Mouse (Mus musculus) heart, embryonic 14.5 days (tissue): ENCODE results near the gene Clstn3. TPM values are rescaled to one million over a fixed set of nuclear protein-coding genes. Genes with fewer than 3 reads are reported as not detected.
"Not testable (repeated sequence)": the region's sequence is repeated elsewhere in the genome, so short reads cannot be mapped to it uniquely, and the experiment has no call there.

Experiments
- ATAC-seq: fragments of 200-750 bp; cut with Nextera tagmentation; 2 replicates; pipeline ENCODE4 v1.8.0; 2017; ENCODE audit warnings: low read depth, moderate TSS enrichment; ENCODE audit not compliant: insufficient number of reproducible peaks, insufficient read depth, low FRiP score
- H3K27ac ChIP-seq, 2 experiments: fragments of 200-500 bp in 1 of 2; fragments of 300-500 bp in 1 of 2; sonication (generic) in 1 of 2; replicated peaks in 1 of 2; 2 replicates each; pipeline ENCODE4 v1.5.1; 2012 to 2014; ENCODE audit warnings: low read depth in 2 of 2, low read length in 2 of 2, control low read depth in 1 of 2, mild to moderate bottlenecking in 1 of 2, mixed read lengths in 1 of 2; ENCODE audit not compliant: control insufficient read depth in 1 of 2, insufficient read depth in 1 of 2
- H3K27me3 ChIP-seq: fragments of 300-500 bp; sonication (generic); 2 replicates; pipeline ENCODE4 v1.6.1; 2014; ENCODE audit warnings: mild to moderate bottlenecking, low read length, control low read depth; ENCODE audit not compliant: control insufficient read depth, insufficient read depth
- H3K36me3 ChIP-seq: fragments of 300-500 bp; sonication (generic); 2 replicates; pipeline ENCODE4 v1.6.1; 2014; ENCODE audit warnings: mild to moderate bottlenecking, control low read depth, low read length, mixed read lengths; ENCODE audit not compliant: control insufficient read depth, insufficient read depth
- H3K4me1 ChIP-seq, 2 experiments: fragments of 200-500 bp in 1 of 2; fragments of 300-500 bp in 1 of 2; sonication (generic) in 1 of 2; 2 replicates each; pipeline ENCODE4 v1.6.1; 2012 to 2014; ENCODE audit warnings: low read length in 2 of 2, control low read depth in 1 of 2, mixed read lengths in 1 of 2; ENCODE audit not compliant: control insufficient read depth in 2 of 2, insufficient read depth in 2 of 2
- H3K4me2 ChIP-seq: fragments of 300-500 bp; sonication (generic); 2 replicates; pipeline ENCODE4 v1.6.1; 2014; ENCODE audit warnings: mild to moderate bottlenecking, low read length
- H3K4me3 ChIP-seq, 2 experiments: fragments of 200-500 bp in 1 of 2; fragments of 300-500 bp in 1 of 2; sonication (generic) in 1 of 2; 2 replicates each; pipeline ENCODE4 v1.5.1; 2012 to 2014; ENCODE audit warnings: low read length in 2 of 2, mild to moderate bottlenecking in 2 of 2, control low read depth in 1 of 2, low read depth in 1 of 2, moderate library complexity in 1 of 2; ENCODE audit not compliant: control insufficient read depth in 1 of 2, insufficient read depth in 1 of 2
- H3K9ac ChIP-seq: fragments of 300-500 bp; sonication (generic); 2 replicates; pipeline ENCODE4 v1.6.1; 2014; ENCODE audit warnings: mild to moderate bottlenecking, low read length
- H3K9me3 ChIP-seq: fragments of 300-500 bp; sonication (generic); 2 replicates; pipeline ENCODE4 v1.6.1; 2016; ENCODE audit warnings: low read length, control low read depth; ENCODE audit not compliant: control insufficient read depth
- WGBS: fragments of 180-500 bp; shearing (Covaris S2); extraction: QIAGEN DNeasy Blood & Tissue Kit; methylation state at CpG from one replicate; pipeline ENCODE4 v1.1.7; 2014; 5-methylcytosine and 5-hydroxymethylcytosine counted together
- polyA plus RNA-seq: library from polyadenylated mRNA; unstranded; fragments of >200 nt; fragmentation: Nextera tagmentation; extraction: Ambion mirVana; gene quantifications from 2 replicates; pipeline ENCODE4 v1.2.1, GENCODE M21; 2014

Gene Clstn3
- 0.49 and 1.5 TPM in 2 replicates for polyA plus RNA-seq

- peaks cover 20% of the 10 kb centered on the region for H3K27me3 ChIP-seq
- peak within 1 kb of the TSS; percentile 84 for H3K4me2 ChIP-seq
- H3K36me3 ChIP-seq: no peaks in the 10 kb centered on the region
- WGBS: 9% methylated on average over 27 of the region's 27 CpGs
- ATAC-seq: peak; percentile 72
- H3K4me3 ChIP-seq: peak within 1 kb of the TSS; percentile 44 to 51
- no peak within 1 kb of the TSS for H3K27ac ChIP-seq
- H3K4me1 ChIP-seq: peaks cover 6 to 14% of the 10 kb centered on the region in 2 experiments; a peak in 3 of 4 replicates
- H3K9me3 ChIP-seq: no peaks in the 10 kb centered on the region
- H3K9ac ChIP-seq: peak within 1 kb of the TSS; percentile 46
These were observed at the start of gene Clstn3 for GRCm38 (mm10) chr6:124464305-124465271. Gene Clstn3, minus strand, starts transcription at chr6:124464794.

- Histone ChIP-seq H3K9ac (peak within 1 kb of the TSS; percentile 54; the same call in 1 of the 2 replicates), H3K4me3 (peak within 1 kb of the TSS; percentile 31 to 36), H3K4me2 (peak within 1 kb of the TSS; percentile 67), H3K9me3 (no peaks in the 10 kb centered on the region), H3K36me3 (no peaks in the 10 kb centered on the region), H3K4me1 (no peaks in the 10 kb centered on the region), H3K27ac (no peak within 1 kb of the TSS), H3K27me3 (no peaks in the 10 kb centered on the region)
- 7% methylated on average over 6 of the region's 6 CpGs for WGBS
- ATAC-seq: no peak
These were observed 47.8 kb upstream of the Clstn3 start, which contains the start of gene C1ra for GRCm38 (mm10) chr6:124512355-124512836. Gene C1ra, plus strand, starts transcription at chr6:124512405.

DNA sequence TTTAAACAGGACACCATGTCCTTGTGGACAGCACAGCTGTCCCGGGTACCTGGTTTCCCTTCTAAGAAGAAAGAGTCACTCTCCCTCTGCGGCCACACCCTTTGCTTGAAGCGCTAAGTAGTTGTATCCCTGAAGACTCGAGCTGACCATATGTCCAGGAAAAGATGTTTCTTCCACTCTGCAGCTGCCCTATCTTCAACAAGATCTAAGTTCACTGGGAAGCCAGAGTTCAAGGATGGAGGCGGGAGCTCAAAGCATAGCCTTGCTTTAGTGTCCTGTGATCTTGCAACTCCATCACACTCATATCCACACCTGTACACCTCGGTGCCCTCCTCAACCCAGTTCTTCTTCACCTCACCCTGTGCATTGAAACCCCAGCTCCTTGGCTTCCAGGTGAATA is 47.3 kb upstream of the Clstn3 start:
- 54% methylated on average over 6 of the region's 6 CpGs for WGBS
- Histone ChIP-seq H3K4me2 (no peak overlapping the region), H3K9ac (no peak overlapping the region), H3K27ac (no peak overlapping the region), H3K27me3 (no peaks in the 10 kb centered on the region), H3K4me1 (no peaks in the 10 kb centered on the region), H3K4me3 (no peak overlapping the region), H3K36me3 (no peaks in the 10 kb centered on the region), H3K9me3 (no peaks in the 10 kb centered on the region)
- no peak for ATAC-seq

- H3K4me2 ChIP-seq, H3K36me3 ChIP-seq, H3K9me3 ChIP-seq, H3K27ac ChIP-seq, H3K27me3 ChIP-seq, ATAC-seq, H3K4me3 ChIP-seq, H3K9ac ChIP-seq, H3K4me1 ChIP-seq: not testable (repeated sequence)
- 91% methylated on average over 5 of the region's 5 CpGs for WGBS
These were observed 44.6 kb upstream of the Clstn3 start for GRCm38 (mm10) chr6:124509192-124509591.

GRCm38 (mm10) chr6:124508292-124508691 is 43.7 kb upstream of the Clstn3 start:
- no peaks in the 10 kb centered on the region for H3K9me3 ChIP-seq
- H3K4me2 ChIP-seq: no peak overlapping the region
- no peak for ATAC-seq
- 63% methylated on average over 10 of the region's 10 CpGs for WGBS
- H3K4me1 ChIP-seq: no peaks in the 10 kb centered on the region
- H3K4me3 ChIP-seq: no peak overlapping the region
- H3K9ac ChIP-seq: no peak overlapping the region
- H3K27ac ChIP-seq: no peak overlapping the region
- H3K36me3 ChIP-seq: no peaks in the 10 kb centered on the region
- H3K27me3 ChIP-seq: no peaks in the 10 kb centered on the region

DNA sequence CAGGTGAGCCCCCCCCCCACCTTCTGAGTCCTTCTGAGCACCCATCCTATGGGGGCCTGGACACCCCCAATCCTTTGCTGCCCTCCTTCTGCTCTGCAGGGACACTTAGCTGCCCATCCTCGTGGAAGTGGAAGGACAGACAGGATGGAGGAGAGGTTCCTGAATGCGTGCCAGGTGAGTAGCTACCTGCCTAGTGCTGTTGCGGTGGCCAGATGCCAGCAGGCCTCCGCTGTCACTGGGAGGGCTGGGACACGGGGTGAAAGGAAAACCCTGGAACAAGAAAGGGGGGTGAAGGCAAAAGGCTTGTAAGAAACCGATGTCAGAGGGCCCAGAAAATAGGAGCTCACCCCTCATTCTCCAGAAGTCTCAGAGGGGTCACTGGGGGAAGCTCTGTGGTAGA is 42.4 kb upstream of the Clstn3 start:
- Histone ChIP-seq H3K9me3 (no peaks in the 10 kb centered on the region), H3K4me2 (no peak overlapping the region), H3K4me1 (no peaks in the 10 kb centered on the region), H3K27me3 (no peaks in the 10 kb centered on the region), H3K4me3 (no peak overlapping the region), H3K36me3 (no peaks in the 10 kb centered on the region), H3K9ac (no peak overlapping the region), H3K27ac (no peak overlapping the region)
- WGBS: 79% methylated on average over 6 of the region's 6 CpGs
- no peak for ATAC-seq

- Histone ChIP-seq H3K9me3 (no peaks in the 10 kb centered on the region), H3K4me2 (no peak overlapping the region), H3K4me3 (no peak overlapping the region), H3K9ac (no peak overlapping the region), H3K4me1 (no peaks in the 10 kb centered on the region; a peak in 1 of 4 replicates), H3K36me3 (no peaks in the 10 kb centered on the region), H3K27me3 (no peaks in the 10 kb centered on the region), H3K27ac (no peak overlapping the region)
- no peak for ATAC-seq
- 63% methylated on average over 4 of the region's 4 CpGs for WGBS
These were observed 40.4 kb upstream of the Clstn3 start for GRCm38 (mm10) chr6:124505028-124505427.
